Mouse (Mus musculus): ENCODE results near the gene Adipor2. TPM values are rescaled to one million over a fixed set of nuclear protein-coding genes. Genes with fewer than 3 reads are reported as not detected.

Gene Adipor2
- polyA plus RNA-seq, 1 experiment from 2014 or later = 34.5 TPM

- H3K9me3 ChIP-seq (ENCODE audit: control insufficient read depth, low read length) = no peaks in the 10 kb centered on the region
- WGBS = 88% methylated on average over 8 of the region's 8 CpGs
- H3K9ac ChIP-seq (ENCODE audit: low read depth, low read length) = no peak overlapping the region
- no peak overlapping the region for H3K4me2 ChIP-seq (replicated peaks; ENCODE audit: low read depth, low read length)
- ATAC-seq (ENCODE audit: low FRiP score) (no peak), DNase-seq (ENCODE audit: low spot score) (no peak)
- H3K36me3 ChIP-seq (ENCODE audit: control insufficient read depth, insufficient read depth, low read length) = peaks cover 3% of the 10 kb centered on the region; the same call in 1 of the 2 replicates
- no peak overlapping the region for H3K4me3 ChIP-seq (ENCODE audit: low read depth, low read length)
- H3K27ac ChIP-seq (ENCODE audit: low read depth, low read length) = no peak overlapping the region
- no peaks in the 10 kb centered on the region for H3K27me3 ChIP-seq (ENCODE audit: control insufficient read depth, insufficient read depth, low read length)
- H3K4me1 ChIP-seq (replicated peaks; ENCODE audit: control insufficient read depth, insufficient read depth, low read length) = no peaks in the 10 kb centered on the region
These were observed 59.4 kb downstream of the Adipor2 start for GRCm38 (mm10) chr6:119358020-119358571.

- Histone ChIP-seq H3K27ac (ENCODE audit: low read depth, low read length) (no peak overlapping the region), H3K4me3 (ENCODE audit: low read depth, low read length) (no peak overlapping the region), H3K9me3 (ENCODE audit: control insufficient read depth, low read length) (no peaks in the 10 kb centered on the region), H3K27me3 (ENCODE audit: control insufficient read depth, insufficient read depth, low read length) (no peaks in the 10 kb centered on the region), H3K4me2 (replicated peaks; ENCODE audit: low read depth, low read length) (no peak overlapping the region), H3K36me3 (ENCODE audit: control insufficient read depth, insufficient read depth, low read length) (peaks cover 3% of the 10 kb centered on the region; the same call in 1 of the 2 replicates), H3K4me1 (replicated peaks; ENCODE audit: control insufficient read depth, insufficient read depth, low read length) (no peaks in the 10 kb centered on the region), H3K9ac (ENCODE audit: low read depth, low read length) (no peak overlapping the region)
- ATAC-seq (ENCODE audit: low FRiP score) (no peak), DNase-seq (ENCODE audit: low spot score) (no peak)
- 89% methylated on average over 6 of the region's 6 CpGs for WGBS
These were observed 65.0 kb downstream of the Adipor2 start for GRCm38 (mm10) chr6:119352501-119352900.

GRCm38 (mm10) chr6:119351656-119352055, 65.8 kb downstream of the Adipor2 start:
- no peaks in the 10 kb centered on the region for H3K9me3 ChIP-seq (ENCODE audit: control insufficient read depth, low read length)
- no peak overlapping the region for H3K4me3 ChIP-seq (ENCODE audit: low read depth, low read length)
- whole genome bisulfite sequencing = 86% methylated on average over 8 of the region's 8 CpGs
- DNase-seq (ENCODE audit: low spot score) (no peak), ATAC-seq (ENCODE audit: low FRiP score) (no peak)
- H3K36me3 ChIP-seq (ENCODE audit: control insufficient read depth, insufficient read depth, low read length) = peaks cover 3% of the 10 kb centered on the region; the same call in 1 of the 2 replicates
- H3K4me2 ChIP-seq (replicated peaks; ENCODE audit: low read depth, low read length) = no peak overlapping the region
- no peak overlapping the region for H3K27ac ChIP-seq (ENCODE audit: low read depth, low read length)
- no peaks in the 10 kb centered on the region for H3K27me3 ChIP-seq (ENCODE audit: control insufficient read depth, insufficient read depth, low read length)
- no peaks in the 10 kb centered on the region for H3K4me1 ChIP-seq (replicated peaks; ENCODE audit: control insufficient read depth, insufficient read depth, low read length)
- H3K9ac ChIP-seq (ENCODE audit: low read depth, low read length) = no peak overlapping the region

GRCm38 (mm10) chr6:119350703-119351198, 66.8 kb downstream of the Adipor2 start:
- Histone ChIP-seq H3K9me3 (ENCODE audit: control insufficient read depth, low read length) (no peaks in the 10 kb centered on the region), H3K4me3 (ENCODE audit: low read depth, low read length) (no peak overlapping the region), H3K36me3 (ENCODE audit: control insufficient read depth, insufficient read depth, low read length) (peaks cover 3% of the 10 kb centered on the region; the same call in 1 of the 2 replicates), H3K27ac (ENCODE audit: low read depth, low read length) (no peak overlapping the region), H3K27me3 (ENCODE audit: control insufficient read depth, insufficient read depth, low read length) (no peaks in the 10 kb centered on the region), H3K9ac (ENCODE audit: low read depth, low read length) (no peak overlapping the region), H3K4me1 (replicated peaks; ENCODE audit: control insufficient read depth, insufficient read depth, low read length) (no peaks in the 10 kb centered on the region), H3K4me2 (replicated peaks; ENCODE audit: low read depth, low read length) (no peak overlapping the region)
- DNase-seq (ENCODE audit: low spot score) (no peak), ATAC-seq (ENCODE audit: low FRiP score) (no peak)
- WGBS = 91% methylated on average over 9 of the region's 9 CpGs

- Histone ChIP-seq H3K9ac (ENCODE audit: low read depth, low read length) (no peak overlapping the region), H3K4me1 (replicated peaks; ENCODE audit: control insufficient read depth, insufficient read depth, low read length) (no peaks in the 10 kb centered on the region), H3K4me3 (ENCODE audit: low read depth, low read length) (no peak overlapping the region), H3K36me3 (ENCODE audit: control insufficient read depth, insufficient read depth, low read length) (no peaks in the 10 kb centered on the region), H3K27me3 (ENCODE audit: control insufficient read depth, insufficient read depth, low read length) (no peaks in the 10 kb centered on the region), H3K27ac (ENCODE audit: low read depth, low read length) (no peak overlapping the region), H3K4me2 (replicated peaks; ENCODE audit: low read depth, low read length) (no peak overlapping the region), H3K9me3 (ENCODE audit: control insufficient read depth, low read length) (no peaks in the 10 kb centered on the region)
- DNase-seq (ENCODE audit: low spot score) (peak; percentile 95), ATAC-seq (ENCODE audit: low FRiP score) (peak; percentile 51; the same call in 1 of the 2 replicates)
- WGBS = 5% methylated on average over 1 of the region's 1 CpGs
These were observed 69.3 kb downstream of the Adipor2 start for GRCm38 (mm10) chr6:119348234-119348633.

GRCm38 (mm10) chr6:119347813-119348212, 69.7 kb downstream of the Adipor2 start:
- no peak for ATAC-seq (ENCODE audit: low FRiP score)

GRCm38 (mm10) chr6:119346257-119346656, 71.2 kb downstream of the Adipor2 start:
- Histone ChIP-seq H3K4me3 (ENCODE audit: low read depth, low read length) (no peak overlapping the region), H3K4me1 (replicated peaks; ENCODE audit: control insufficient read depth, insufficient read depth, low read length) (no peaks in the 10 kb centered on the region), H3K27me3 (ENCODE audit: control insufficient read depth, insufficient read depth, low read length) (no peaks in the 10 kb centered on the region), H3K4me2 (replicated peaks; ENCODE audit: low read depth, low read length) (no peak overlapping the region), H3K27ac (ENCODE audit: low read depth, low read length) (no peak overlapping the region), H3K36me3 (ENCODE audit: control insufficient read depth, insufficient read depth, low read length) (no peaks in the 10 kb centered on the region), H3K9me3 (ENCODE audit: control insufficient read depth, low read length) (no peaks in the 10 kb centered on the region), H3K9ac (ENCODE audit: low read depth, low read length) (no peak overlapping the region)
- ATAC-seq (ENCODE audit: low FRiP score) (no peak), DNase-seq (ENCODE audit: low spot score) (no peak)
- 73% methylated on average over 10 of the region's 10 CpGs for WGBS

More at GRCm38 (mm10) chr6:119347813-119348212, 69.7 kb downstream of the Adipor2 start:
- H3K4me2 ChIP-seq (replicated peaks; ENCODE audit: low read depth, low read length) = no peak overlapping the region
- no peaks in the 10 kb centered on the region for H3K9me3 ChIP-seq (ENCODE audit: control insufficient read depth, low read length)
- no peak for DNase-seq (ENCODE audit: low spot score)
- H3K4me1 ChIP-seq (replicated peaks; ENCODE audit: control insufficient read depth, insufficient read depth, low read length) = no peaks in the 10 kb centered on the region
- no peak overlapping the region for H3K27ac ChIP-seq (ENCODE audit: low read depth, low read length)
- no peaks in the 10 kb centered on the region for H3K36me3 ChIP-seq (ENCODE audit: control insufficient read depth, insufficient read depth, low read length)
- H3K4me3 ChIP-seq (ENCODE audit: low read depth, low read length) = no peak overlapping the region
- H3K9ac ChIP-seq (ENCODE audit: low read depth, low read length) = no peak overlapping the region
- no peaks in the 10 kb centered on the region for H3K27me3 ChIP-seq (ENCODE audit: control insufficient read depth, insufficient read depth, low read length)
- WGBS = 76% methylated on average over 5 of the region's 5 CpGs

- H3K27me3 ChIP-seq (ENCODE audit: control insufficient read depth, insufficient read depth, low read length) = no peaks in the 10 kb centered on the region
- DNase-seq (ENCODE audit: low spot score) = peak; percentile 55
- H3K4me2 ChIP-seq (replicated peaks; ENCODE audit: low read depth, low read length) = no peak overlapping the region
- no peak overlapping the region for H3K9ac ChIP-seq (ENCODE audit: low read depth, low read length)
- ATAC-seq (ENCODE audit: low FRiP score) = peak; percentile 84
- H3K4me3 ChIP-seq (ENCODE audit: low read depth, low read length) = no peak overlapping the region
- no peaks in the 10 kb centered on the region for H3K4me1 ChIP-seq (replicated peaks; ENCODE audit: control insufficient read depth, insufficient read depth, low read length)
- no peaks in the 10 kb centered on the region for H3K36me3 ChIP-seq (ENCODE audit: control insufficient read depth, insufficient read depth, low read length)
- no peaks in the 10 kb centered on the region for H3K9me3 ChIP-seq (ENCODE audit: control insufficient read depth, low read length)
- H3K27ac ChIP-seq (ENCODE audit: low read depth, low read length) = no peak overlapping the region
These were observed 76.1 kb downstream of the Adipor2 start for GRCm38 (mm10) chr6:119341409-119341808.

All from hindbrain, embryonic 11.5 days (tissue).